Mouse (Mus musculus) E14TG2a.4 (cell line): ENCODE data around the gene Tmf1.

ENCODE experiments used
- CTCF ChIP-seq: conservative IDR thresholded peaks from 2 replicates; pipeline ENCODE4 v1.5.1; 2014; ENCODE audit warnings: low read length
- NANOG ChIP-seq: IDR thresholded peaks from 2 replicates; pipeline ENCODE4 v1.6.1; 2014; ENCODE audit warnings: borderline replicate concordance, low read length, mixed read lengths
- POU5F1 ChIP-seq: IDR thresholded peaks from 2 replicates; pipeline ENCODE4 v1.6.1; 2014; ENCODE audit warnings: low read length, borderline replicate concordance

- TF ChIP-seq CTCF (no peak), POU5F1 (no peak), NANOG (no peak)
These were observed 30.8 kb upstream of the Tmf1 start for GRCm38 (mm10) chr6:97209751-97210150.
